Mouse (Mus musculus): ENCODE measurements around the gene Fam187a.

DNA sequence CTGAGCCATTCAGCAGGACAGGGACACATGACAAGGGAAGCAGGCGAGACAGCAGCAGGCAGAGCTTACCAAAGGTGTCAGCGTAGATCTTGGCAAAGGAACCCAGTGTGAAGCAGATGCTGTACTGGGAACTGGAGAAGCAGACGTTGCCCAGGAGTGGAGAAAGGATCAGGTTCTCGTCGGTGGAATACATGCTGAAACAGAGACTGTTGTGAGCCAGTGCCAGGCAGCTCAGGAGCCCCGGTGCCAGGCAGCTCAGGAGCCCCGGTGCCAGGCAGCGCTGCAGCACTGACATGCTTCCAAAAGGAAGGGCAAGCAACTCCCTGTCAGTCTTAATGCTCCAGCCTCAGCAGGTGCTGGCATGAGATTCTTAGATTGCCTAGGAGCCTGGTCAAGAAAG, 25.0 kb upstream of the Fam187a start:
- TF ChIP-seq POLR2A (IDR thresholded peaks at IDR 0.05; ENCODE audit: extremely low read depth, insufficient read depth, low read length) (no peak), CTCF (IDR thresholded peaks at IDR 0.05; ENCODE audit: extremely low read depth, insufficient read depth, low read length) (no peak)
